Mouse (Mus musculus): ENCODE results near the gene Sez6l2. TPM values are rescaled to one million over a fixed set of nuclear protein-coding genes. Genes with fewer than 3 reads are reported as not detected.
A peak's percentile ranks its signal among the peaks of the same experiment; 100 is the strongest.
"Not testable (repeated sequence)": the region's sequence is repeated elsewhere in the genome, so short reads cannot be mapped to it uniquely, and the experiment has no call there.

Sez6l2 gene
- 1.3 and 2.5 TPM in 2 replicates for polyA plus RNA-seq (2015; fragmentation: Nextera tagmentation; extraction: Ambion mirVana)

DNA sequence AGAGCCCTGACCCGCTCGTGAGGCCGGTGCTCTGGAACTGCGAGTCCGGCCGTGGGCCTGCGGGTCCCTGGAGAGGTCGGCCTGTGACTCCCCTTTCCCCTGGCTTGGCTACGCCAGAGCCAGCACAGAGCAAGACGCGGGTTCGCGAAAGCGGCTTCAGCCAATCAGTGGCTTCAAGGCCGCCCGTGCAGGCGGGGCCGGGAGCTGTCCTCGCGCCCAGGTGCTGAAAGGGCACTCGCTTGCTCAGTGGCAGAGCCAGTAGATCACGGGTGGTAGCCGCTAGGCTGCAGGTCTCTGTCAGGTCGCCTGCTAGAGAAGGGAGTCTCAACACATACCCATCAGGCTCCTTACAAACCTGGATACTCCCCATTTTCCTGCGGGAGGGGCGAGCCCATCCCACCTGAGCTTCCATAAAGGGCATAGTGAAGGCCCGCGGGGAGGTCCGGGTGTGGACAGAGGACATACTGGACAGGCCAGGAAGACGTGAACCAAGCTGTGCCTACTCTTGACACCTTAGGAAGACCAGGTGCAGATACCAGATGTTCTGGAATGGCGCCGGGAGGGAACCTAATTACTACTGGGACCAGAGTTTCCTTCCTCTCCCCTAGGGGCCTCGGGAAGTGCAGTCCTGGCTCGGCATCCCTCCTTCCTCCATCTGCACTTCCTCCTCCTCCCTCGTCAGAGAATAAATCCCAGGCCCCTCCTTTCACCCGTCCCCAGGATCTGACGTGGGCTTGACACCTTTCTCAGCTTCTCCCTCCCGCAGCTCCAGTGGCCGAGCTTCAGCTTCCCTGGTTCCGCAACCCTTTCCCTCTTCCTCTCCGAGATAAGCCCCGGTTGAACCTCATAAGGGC lies at the start of gene Sez6l2:
TSS of gene Sez6l2 (plus strand) at position 771 of the 854 bp plus-strand sequence.
- peak; percentile 89 for ATAC-seq (replicated peaks; ENCODE audit: low FRiP score)
- peaks cover 22% of the 10 kb centered on the region for H3K4me1 ChIP-seq
- under 1% methylated on average over 42 of the region's 42 CpGs for WGBS
- H3K9ac ChIP-seq = peak within 1 kb of the TSS; percentile 43
- H3K9me3 ChIP-seq (replicated peaks) = no peaks in the 10 kb centered on the region
- peaks cover 39% of the 10 kb centered on the region for H3K27me3 ChIP-seq
- no peak within 1 kb of the TSS for H3K27ac ChIP-seq
- H3K4me3 ChIP-seq (replicated peaks) = peak within 1 kb of the TSS; percentile 54
- peak within 1 kb of the TSS; percentile 100 for H3K4me2 ChIP-seq
- peaks cover 11% of the 10 kb centered on the region for H3K36me3 ChIP-seq

- no peak overlapping the region for H3K9ac ChIP-seq
- no peak for ATAC-seq (replicated peaks; ENCODE audit: low FRiP score)
- no peak overlapping the region for H3K27ac ChIP-seq
- H3K27me3 ChIP-seq = no peaks in the 10 kb centered on the region
- H3K4me1 ChIP-seq = no peaks in the 10 kb centered on the region
- no peak overlapping the region for H3K4me2 ChIP-seq
- no peak overlapping the region for H3K4me3 ChIP-seq (replicated peaks)
- 75% methylated on average over 3 of the region's 3 CpGs for WGBS
- no peaks in the 10 kb centered on the region for H3K36me3 ChIP-seq
- no peaks in the 10 kb centered on the region for H3K9me3 ChIP-seq (replicated peaks)
Observed at GRCm38 (mm10) chr7:126905590-126905989, 44.8 kb upstream of the Sez6l2 start.

DNA sequence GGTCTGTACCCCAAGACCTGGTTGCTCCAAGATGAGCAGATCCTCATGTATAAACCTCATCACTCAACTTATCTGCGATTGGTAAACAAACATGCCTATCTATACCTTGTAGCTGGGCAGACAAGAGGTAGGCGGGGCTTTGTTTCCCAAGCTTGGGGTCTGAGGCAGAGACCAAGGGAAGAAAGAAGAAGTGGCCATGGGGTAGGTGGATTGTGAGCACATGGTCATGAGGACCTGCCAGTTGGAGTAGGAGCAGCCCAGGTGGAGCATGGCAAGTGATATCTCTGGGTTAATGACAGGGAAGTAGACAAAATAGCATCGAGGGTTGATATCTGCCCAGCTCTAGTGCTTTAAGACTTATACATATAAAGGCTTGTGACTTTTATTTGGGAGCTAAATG lies 35.5 kb upstream of the Sez6l2 start:
- H3K9me3 ChIP-seq (replicated peaks) = no peaks in the 10 kb centered on the region
- ATAC-seq (replicated peaks; ENCODE audit: low FRiP score) = no peak
- H3K4me1 ChIP-seq = 0 out of 2 replicates have a peak, but pooled peaks cover 3% of the 10 kb centered on the region
- no peaks in the 10 kb centered on the region for H3K27me3 ChIP-seq
- no peak overlapping the region for H3K4me2 ChIP-seq
- no peak overlapping the region for H3K4me3 ChIP-seq (replicated peaks)
- WGBS = 79% methylated on average over 3 of the region's 3 CpGs
- H3K27ac ChIP-seq = no peak overlapping the region
- H3K9ac ChIP-seq = no peak overlapping the region
- H3K36me3 ChIP-seq = no peaks in the 10 kb centered on the region

DNA sequence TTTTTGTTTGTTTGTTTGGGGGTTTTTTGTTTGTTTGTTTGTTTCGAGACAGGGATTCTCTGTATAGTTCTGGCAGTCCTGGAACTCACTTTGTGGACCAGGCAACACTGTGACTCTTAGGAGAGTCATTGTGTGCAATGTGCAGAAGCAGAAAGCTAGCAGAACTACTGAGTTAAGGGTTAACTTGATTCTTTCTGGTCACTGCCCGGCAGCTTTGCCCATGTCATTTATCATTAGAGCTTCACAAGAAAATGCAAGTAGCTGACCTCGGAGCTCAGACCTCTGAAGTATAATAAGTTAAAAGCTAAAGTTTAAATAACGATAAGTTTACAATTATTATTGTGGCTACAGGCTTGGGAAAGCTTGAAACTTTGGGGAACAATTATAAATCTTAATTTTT lies 32.0 kb upstream of the Sez6l2 start:
- 27% methylated on average over 4 of the region's 4 CpGs for WGBS
- H3K4me2 ChIP-seq; ATAC-seq (replicated peaks; ENCODE audit: low FRiP score); H3K27me3 ChIP-seq; H3K4me3 ChIP-seq (replicated peaks); H3K9ac ChIP-seq; H3K36me3 ChIP-seq; H3K27ac ChIP-seq; H3K9me3 ChIP-seq (replicated peaks): not testable (repeated sequence)
- peaks cover 11% of the 10 kb centered on the region; the same call in 1 of the 2 replicates for H3K4me1 ChIP-seq

GRCm38 (mm10) chr7:126919973-126920372 lies 30.4 kb upstream of the Sez6l2 start:
- no peaks in the 10 kb centered on the region for H3K27me3 ChIP-seq
- no peaks in the 10 kb centered on the region for H3K36me3 ChIP-seq
- no peak for ATAC-seq (replicated peaks; ENCODE audit: low FRiP score)

DNA sequence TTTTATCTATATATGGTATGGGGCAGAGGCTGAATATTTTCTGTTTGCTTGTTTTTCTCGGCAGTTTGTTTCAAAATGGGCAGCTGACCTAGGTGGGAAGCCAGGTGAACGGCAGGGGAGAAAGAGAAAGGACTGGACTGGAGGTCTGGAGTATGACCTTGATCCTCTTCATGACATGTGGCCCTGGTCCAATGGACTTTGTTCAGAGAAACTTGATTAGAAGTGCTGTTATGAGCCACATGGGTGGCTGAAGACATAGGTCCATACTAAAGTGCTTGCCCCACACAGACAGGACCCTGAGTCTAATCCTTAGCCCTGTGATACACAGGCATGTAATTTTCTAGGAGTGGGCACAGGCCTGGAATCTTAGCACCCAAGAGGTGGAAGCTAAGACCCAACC lies 28.8 kb upstream of the Sez6l2 start:
- 55% methylated on average over 2 of the region's 2 CpGs for WGBS
- Histone ChIP-seq H3K4me3 (replicated peaks) (no peak overlapping the region), H3K4me2 (no peak overlapping the region), H3K27me3 (no peaks in the 10 kb centered on the region), H3K9me3 (replicated peaks) (no peaks in the 10 kb centered on the region), H3K36me3 (no peaks in the 10 kb centered on the region), H3K4me1 (peaks cover 14% of the 10 kb centered on the region; the same call in 1 of the 2 replicates), H3K27ac (no peak overlapping the region; the same call in 1 of the 2 replicates), H3K9ac (no peak overlapping the region)
- no peak for ATAC-seq (replicated peaks; ENCODE audit: low FRiP score)

More at GRCm38 (mm10) chr7:126919973-126920372, 30.4 kb upstream of the Sez6l2 start:
- Histone ChIP-seq H3K4me3 (replicated peaks) (no peak overlapping the region), H3K9me3 (replicated peaks) (no peaks in the 10 kb centered on the region), H3K9ac (no peak overlapping the region), H3K4me2 (no peak overlapping the region), H3K4me1 (peaks cover 11% of the 10 kb centered on the region; the same call in 1 of the 2 replicates), H3K27ac (no peak overlapping the region)
- 85% methylated on average over 4 of the region's 4 CpGs for WGBS

- peaks cover 13% of the 10 kb centered on the region; the same call in 1 of the 2 replicates for H3K4me1 ChIP-seq
- H3K36me3 ChIP-seq = no peaks in the 10 kb centered on the region
- 50% methylated on average over 5 of the region's 5 CpGs for WGBS
- 0 out of 2 replicates have a peak, but pooled peaks have one; percentile 29 for ATAC-seq (replicated peaks; ENCODE audit: low FRiP score)
- no peak within 1 kb of the TSS for H3K4me3 ChIP-seq (replicated peaks)
- H3K27ac ChIP-seq = peak within 1 kb of the TSS; percentile 72
- H3K9me3 ChIP-seq (replicated peaks) = no peaks in the 10 kb centered on the region
- H3K27me3 ChIP-seq = no peaks in the 10 kb centered on the region
- no peak within 1 kb of the TSS for H3K9ac ChIP-seq
- H3K4me2 ChIP-seq = no peak within 1 kb of the TSS
Observed at GRCm38 (mm10) chr7:126922624-126923060, 27.7 kb upstream of the Sez6l2 start, which contains the start of gene Tmem219. TSS of gene Tmem219 (minus strand) at chr7:126922917.

GRCm38 (mm10) chr7:126923999-126924398 lies 26.4 kb upstream of the Sez6l2 start:
- no peak for ATAC-seq (replicated peaks; ENCODE audit: low FRiP score)
- Histone ChIP-seq H3K9me3 (replicated peaks) (no peaks in the 10 kb centered on the region), H3K27me3 (no peaks in the 10 kb centered on the region), H3K4me1 (peaks cover 11% of the 10 kb centered on the region; the same call in 1 of the 2 replicates), H3K4me2 (no peak overlapping the region), H3K9ac (no peak overlapping the region), H3K27ac (no peak overlapping the region), H3K36me3 (no peaks in the 10 kb centered on the region), H3K4me3 (replicated peaks) (no peak overlapping the region)
- WGBS = 82% methylated on average over 5 of the region's 5 CpGs

- H3K4me2 ChIP-seq = no peak overlapping the region
- ATAC-seq (replicated peaks; ENCODE audit: low FRiP score) = no peak
- H3K9me3 ChIP-seq (replicated peaks) = no peaks in the 10 kb centered on the region
- no peak overlapping the region for H3K9ac ChIP-seq
- no peaks in the 10 kb centered on the region for H3K27me3 ChIP-seq
- peaks cover 22% of the 10 kb centered on the region for H3K4me1 ChIP-seq
- H3K36me3 ChIP-seq = peaks cover 8% of the 10 kb centered on the region
- 43% methylated on average over 3 of the region's 3 CpGs for WGBS
- H3K27ac ChIP-seq = no peak overlapping the region
- no peak overlapping the region for H3K4me3 ChIP-seq (replicated peaks)
Observed at GRCm38 (mm10) chr7:126926299-126926698, 24.1 kb upstream of the Sez6l2 start.

DNA sequence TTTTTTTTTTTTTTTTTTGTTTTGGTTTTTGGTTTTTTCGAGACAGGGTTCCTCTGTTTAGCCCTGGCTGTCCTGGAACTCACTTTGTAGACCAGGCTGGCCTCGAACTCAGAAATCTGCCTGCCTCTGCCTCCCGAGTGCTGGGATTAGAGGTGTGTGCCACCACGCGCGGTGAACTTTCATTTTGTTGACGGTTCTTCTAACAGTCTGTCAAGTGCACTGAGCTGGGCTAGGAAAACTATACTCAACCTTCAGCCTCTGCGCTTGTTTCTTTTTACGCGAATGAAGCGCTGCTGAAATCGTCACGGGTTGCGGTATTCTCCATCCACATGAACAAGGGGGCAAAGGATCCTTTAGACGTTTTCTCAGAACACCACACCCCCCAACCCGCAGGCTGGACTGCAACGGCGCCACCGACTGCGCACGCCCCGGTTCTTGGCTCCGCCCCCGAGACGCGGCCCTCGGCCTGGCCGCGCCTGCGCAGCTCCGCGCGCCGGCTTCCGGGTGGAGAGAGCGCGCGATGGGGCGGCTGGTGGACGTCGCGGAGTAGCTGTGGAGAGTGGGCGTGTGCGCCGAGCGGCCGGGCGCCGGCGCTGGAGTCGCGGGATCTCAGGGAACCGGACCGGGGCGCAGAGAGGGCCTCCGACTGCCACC lies 21.9 kb upstream of the Sez6l2 start, which contains the start of gene Kctd13:
TSS of gene Kctd13 (plus strand) at position 496 of the 654 bp plus-strand sequence.
- Histone ChIP-seq H3K27ac (peak within 1 kb of the TSS; percentile 82), H3K9me3 (replicated peaks) (no peaks in the 10 kb centered on the region), H3K27me3 (no peaks in the 10 kb centered on the region), H3K9ac (peak within 1 kb of the TSS; percentile 80), H3K4me3 (replicated peaks) (peak within 1 kb of the TSS; percentile 79), H3K4me2 (peak within 1 kb of the TSS; percentile 91), H3K36me3 (peaks cover 16% of the 10 kb centered on the region), H3K4me1 (peaks cover 14% of the 10 kb centered on the region)
- peak; percentile 98 for ATAC-seq (replicated peaks; ENCODE audit: low FRiP score)
- WGBS = 4% methylated on average over 56 of the region's 56 CpGs

DNA sequence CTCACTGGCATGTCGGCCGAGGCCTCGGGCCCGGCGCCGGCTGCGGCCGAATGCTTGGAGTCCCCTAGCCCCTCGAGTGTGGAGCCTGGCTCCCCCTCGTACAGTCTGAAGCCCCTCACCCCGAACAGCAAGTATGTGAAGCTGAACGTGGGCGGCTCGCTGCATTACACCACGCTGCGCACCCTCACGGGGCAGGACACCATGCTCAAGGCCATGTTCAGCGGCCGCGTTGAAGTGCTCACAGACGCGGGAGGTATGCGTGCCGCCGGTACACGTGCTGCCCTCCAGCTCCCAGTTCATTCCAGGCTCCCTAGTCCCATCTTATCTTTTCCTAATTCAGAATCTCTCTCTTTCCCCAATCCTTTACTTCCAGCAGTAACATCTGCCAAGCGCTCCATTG lies 21.3 kb upstream of the Sez6l2 start:
- Histone ChIP-seq H3K4me3 (replicated peaks) (peak overlapping the region; percentile 79), H3K4me2 (peak overlapping the region; percentile 91), H3K9ac (peak overlapping the region; percentile 80), H3K4me1 (peaks cover 14% of the 10 kb centered on the region), H3K9me3 (replicated peaks) (no peaks in the 10 kb centered on the region), H3K27ac (peak overlapping the region; percentile 82), H3K27me3 (no peaks in the 10 kb centered on the region), H3K36me3 (peaks cover 16% of the 10 kb centered on the region)
- WGBS = under 1% methylated on average over 27 of the region's 27 CpGs
- ATAC-seq (replicated peaks; ENCODE audit: low FRiP score) = peak; percentile 71

DNA sequence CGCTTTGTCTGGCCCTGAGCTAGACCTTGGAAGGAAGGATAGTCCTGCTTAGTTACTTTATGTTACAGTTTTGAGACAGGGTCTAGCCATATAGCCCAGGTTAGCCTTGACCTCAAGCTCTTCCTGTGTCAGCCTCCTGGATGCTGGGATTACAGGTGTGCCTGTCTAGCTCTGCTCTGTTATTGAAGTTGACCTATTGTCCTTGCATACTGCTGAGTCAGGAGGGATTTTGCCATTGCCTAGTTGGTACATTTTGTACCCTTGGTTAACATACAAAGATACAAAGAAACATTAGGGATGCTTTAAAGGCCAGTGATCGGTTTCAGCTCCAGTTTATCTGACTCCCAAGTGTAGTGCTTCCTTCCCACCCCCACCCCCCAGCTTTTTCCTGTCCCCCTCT lies 17.7 kb upstream of the Sez6l2 start:
- Histone ChIP-seq H3K27me3 (no peaks in the 10 kb centered on the region), H3K4me1 (peaks cover 10% of the 10 kb centered on the region), H3K4me2 (no peak overlapping the region), H3K9ac (no peak overlapping the region), H3K4me3 (replicated peaks) (no peak overlapping the region), H3K27ac (no peak overlapping the region), H3K36me3 (peaks cover 47% of the 10 kb centered on the region), H3K9me3 (replicated peaks) (no peaks in the 10 kb centered on the region)
- 93% methylated on average over 2 of the region's 2 CpGs for WGBS
- ATAC-seq (replicated peaks; ENCODE audit: low FRiP score) = no peak

Measured in kidney, embryonic 15.5 days (tissue).